Mouse (Mus musculus): ENCODE measurements around the gene Sccpdh.

- TF ChIP-seq CTCF (IDR thresholded peaks at IDR 0.05; ENCODE audit: low read depth) (no peak), EP300 (IDR thresholded peaks at IDR 0.05; ENCODE audit: low read depth) (no peak)
Measured at GRCm38 (mm10) chr1:179722811-179723469, 54.9 kb downstream of the Sccpdh start.

Measured in heart, postnatal 0 days (tissue).